Mouse (Mus musculus) heart, embryonic 11.5 days (tissue): ENCODE results near the gene Myt1l. TPM values are rescaled to one million over a fixed set of nuclear protein-coding genes. Genes with fewer than 3 reads are reported as not detected.

Experiments used
- ATAC-seq: fragments of 200-750 bp; cut with Nextera tagmentation; replicated peaks from 2 replicates; pipeline ENCODE4 v1.8.0; 2017; ENCODE audit warnings: moderate library complexity; ENCODE audit not compliant: insufficient number of reproducible peaks, low FRiP score, low TSS enrichment
- H3K27ac ChIP-seq: fragments of 300-500 bp; sonication (generic); 2 replicates; pipeline ENCODE4 v1.5.1; 2014; ENCODE audit warnings: mild to moderate bottlenecking, low read depth, low read length
- H3K27me3 ChIP-seq: fragments of 300-500 bp; sonication (generic); 2 replicates; pipeline ENCODE4 v1.6.1; 2014; ENCODE audit warnings: mild to moderate bottlenecking, low read length, mixed read lengths; ENCODE audit not compliant: control insufficient read depth, insufficient read depth
- H3K36me3 ChIP-seq: fragments of 300-500 bp; sonication (generic); 2 replicates; pipeline ENCODE4 v1.6.1; 2014; ENCODE audit warnings: mild to moderate bottlenecking, low read length, moderate library complexity, mixed read lengths; ENCODE audit not compliant: control insufficient read depth, insufficient read depth
- H3K4me1 ChIP-seq: fragments of 300-500 bp; sonication (generic); 2 replicates; pipeline ENCODE4 v1.6.1; 2014; ENCODE audit warnings: low read length; ENCODE audit not compliant: control insufficient read depth, insufficient read depth
- H3K4me2 ChIP-seq: fragments of 300-500 bp; sonication (generic); 2 replicates; pipeline ENCODE4 v1.6.1; 2014; ENCODE audit warnings: mild to moderate bottlenecking, moderate library complexity
- H3K4me3 ChIP-seq: fragments of 300-500 bp; sonication (generic); 2 replicates; pipeline ENCODE4 v1.5.1; 2014; ENCODE audit warnings: low read depth, low read length
- H3K9ac ChIP-seq: fragments of 300-500 bp; sonication (generic); 2 replicates; pipeline ENCODE4 v1.6.1; 2014; ENCODE audit warnings: mild to moderate bottlenecking, low read depth, low read length, moderate library complexity
- H3K9me3 ChIP-seq: fragments of 300-500 bp; sonication (generic); replicated peaks from 2 replicates; pipeline ENCODE4 v1.6.1; 2016; ENCODE audit warnings: low read length; ENCODE audit not compliant: control insufficient read depth
- WGBS: fragments of 180-500 bp; shearing (Covaris S2); extraction: QIAGEN DNeasy Blood & Tissue Kit; methylation state at CpG from one replicate; pipeline ENCODE4 v1.1.7; 2014; ENCODE audit not compliant: insufficient replicate concordance; 5-methylcytosine and 5-hydroxymethylcytosine counted together
- polyA plus RNA-seq: library from polyadenylated mRNA; unstranded; fragments of >200 nt; fragmentation: Nextera tagmentation; extraction: Ambion mirVana; gene quantifications from 2 replicates; pipeline ENCODE4 v1.2.1, GENCODE M21; 2014

The Myt1l gene
- polyA plus RNA-seq, 1 experiment from 2014 or later: 1.1 TPM

DNA sequence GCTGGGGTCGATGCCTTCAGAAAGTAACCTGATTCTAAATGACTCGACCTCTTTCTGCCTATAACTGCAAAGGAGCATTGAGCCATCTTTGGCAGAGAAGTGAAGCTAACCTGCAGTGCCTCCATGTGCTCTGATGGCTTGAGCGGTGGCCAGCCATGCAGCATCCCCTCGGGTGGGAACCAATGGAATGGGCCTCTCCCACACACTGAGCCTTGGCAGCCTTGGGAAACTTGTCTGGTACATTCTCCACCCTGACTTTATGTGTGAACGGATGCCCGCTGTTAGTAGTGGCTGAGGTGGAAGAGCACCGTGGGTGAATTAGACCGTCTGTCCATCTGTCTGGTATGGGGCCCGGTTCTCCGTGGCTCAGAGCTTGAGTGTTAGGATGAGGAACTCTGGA is 349.8 kb downstream of the Myt1l start:
- Histone ChIP-seq H3K9me3 (no peaks in the 10 kb centered on the region), H3K4me3 (no peak overlapping the region), H3K36me3 (no peaks in the 10 kb centered on the region), H3K27ac (no peak overlapping the region), H3K27me3 (no peaks in the 10 kb centered on the region; the same call in 1 of the 2 replicates), H3K4me2 (no peak overlapping the region), H3K4me1 (no peaks in the 10 kb centered on the region), H3K9ac (no peak overlapping the region)
- WGBS: 79% methylated on average over 10 of the region's 10 CpGs
- ATAC-seq: no peak

DNA sequence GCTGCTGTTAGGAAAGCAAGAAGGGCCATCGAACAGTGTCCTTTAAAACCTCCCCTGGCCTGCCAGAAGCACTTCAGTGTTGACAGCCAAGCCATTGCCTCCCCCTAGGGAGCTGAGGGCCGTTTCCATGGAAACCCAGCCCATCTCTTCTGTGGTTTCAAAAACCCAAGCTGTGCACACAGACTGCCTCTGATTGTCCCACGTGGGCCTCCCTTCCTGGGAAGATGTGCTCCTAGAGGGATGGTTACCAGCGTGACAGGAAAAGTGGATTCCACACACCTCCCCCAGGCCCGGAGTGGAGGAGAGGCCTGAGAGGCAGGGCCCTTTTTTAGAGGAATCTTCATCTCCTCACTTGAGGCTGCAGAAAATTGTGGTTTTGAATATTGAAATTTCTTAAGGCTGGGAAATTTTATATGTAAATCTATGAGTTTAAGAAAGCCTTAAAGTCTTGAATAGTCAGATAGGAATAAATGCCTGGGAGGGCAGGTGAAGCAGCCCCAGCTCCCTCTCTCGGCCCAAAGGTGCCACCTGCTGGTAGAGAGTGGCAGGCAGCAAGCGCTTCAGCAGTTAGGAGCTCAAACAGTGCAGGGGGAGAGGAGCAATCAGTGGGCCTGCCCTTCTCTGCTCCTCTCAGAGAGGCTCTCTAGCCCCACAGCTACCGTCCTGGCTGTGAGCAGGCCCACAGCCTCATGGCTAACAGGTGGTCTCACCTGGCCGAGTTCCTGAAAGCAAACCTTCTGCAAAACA is 354.9 kb downstream of the Myt1l start:
- no peak overlapping the region for H3K4me3 ChIP-seq
- no peak overlapping the region for H3K4me2 ChIP-seq
- H3K36me3 ChIP-seq: no peaks in the 10 kb centered on the region
- no peaks in the 10 kb centered on the region for H3K4me1 ChIP-seq
- no peaks in the 10 kb centered on the region for H3K9me3 ChIP-seq
- H3K9ac ChIP-seq: no peak overlapping the region
- ATAC-seq: no peak
- 19% methylated on average over 9 of the region's 9 CpGs for WGBS
- no peaks in the 10 kb centered on the region; the same call in 1 of the 2 replicates for H3K27me3 ChIP-seq
- H3K27ac ChIP-seq: no peak overlapping the region

DNA sequence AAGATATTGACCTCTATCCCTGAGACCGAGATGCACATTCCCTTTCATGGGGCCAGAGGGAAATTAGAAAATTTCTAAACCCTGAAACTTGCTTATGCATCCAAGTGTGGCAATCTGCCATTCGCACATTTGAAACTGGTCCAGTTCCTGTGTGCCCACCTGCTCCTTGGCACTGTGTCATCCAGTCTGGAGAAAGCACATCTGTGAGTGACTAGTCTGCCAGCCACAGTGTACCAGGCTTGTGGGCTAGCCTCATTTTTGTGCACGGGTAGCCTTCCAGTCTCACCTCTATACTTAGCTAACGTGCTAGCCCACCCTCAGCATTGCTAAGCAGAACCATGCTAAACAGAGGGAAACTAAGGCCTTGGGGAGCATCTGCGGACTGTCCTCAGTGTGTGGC is 356.2 kb downstream of the Myt1l start:
- H3K27me3 ChIP-seq: no peaks in the 10 kb centered on the region
- WGBS: 83% methylated on average over 5 of the region's 5 CpGs
- H3K27ac ChIP-seq: no peak overlapping the region
- no peaks in the 10 kb centered on the region for H3K9me3 ChIP-seq
- H3K4me3 ChIP-seq: no peak overlapping the region
- ATAC-seq: no peak
- H3K36me3 ChIP-seq: no peaks in the 10 kb centered on the region
- H3K4me2 ChIP-seq: no peak overlapping the region
- H3K9ac ChIP-seq: no peak overlapping the region
- H3K4me1 ChIP-seq: no peaks in the 10 kb centered on the region

- no peaks in the 10 kb centered on the region for H3K27me3 ChIP-seq
- 14% methylated on average over 3 of the region's 3 CpGs for WGBS
- ATAC-seq: no peak
- no peaks in the 10 kb centered on the region for H3K36me3 ChIP-seq
- no peaks in the 10 kb centered on the region for H3K4me1 ChIP-seq
- H3K4me3 ChIP-seq: no peak overlapping the region
- no peaks in the 10 kb centered on the region for H3K9me3 ChIP-seq
- H3K27ac ChIP-seq: no peak overlapping the region
- H3K4me2 ChIP-seq: no peak overlapping the region
- H3K9ac ChIP-seq: no peak overlapping the region
These were observed 366.5 kb downstream of the Myt1l start for GRCm38 (mm10) chr12:29894669-29895068.

DNA sequence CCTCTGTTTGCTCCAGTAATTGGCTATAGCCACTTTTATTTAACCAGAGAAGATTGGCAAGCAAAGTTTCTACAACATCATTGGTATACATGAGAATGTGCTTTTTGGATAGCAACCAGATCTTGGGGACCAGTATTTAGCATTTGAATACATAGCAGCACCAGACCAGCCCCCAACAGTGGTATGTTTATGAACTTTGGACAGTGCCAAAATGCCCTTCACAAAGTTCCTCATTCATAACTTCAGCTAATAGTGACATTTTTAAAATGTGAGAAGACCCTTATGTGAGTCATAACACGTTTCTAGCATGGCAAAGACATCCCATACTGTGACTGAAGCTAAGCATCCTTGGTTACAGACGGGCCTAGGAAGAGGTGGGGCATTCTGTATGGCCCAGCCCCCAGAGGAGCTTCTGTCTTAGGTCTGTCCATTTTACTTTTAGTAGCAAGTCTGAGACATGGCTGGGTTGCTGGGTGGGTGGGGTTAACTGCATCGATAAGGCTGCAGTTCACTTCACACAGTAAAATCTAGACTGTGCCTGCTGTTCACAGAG is 369.4 kb downstream of the Myt1l start:
- Histone ChIP-seq H3K27ac (no peak overlapping the region), H3K4me1 (no peaks in the 10 kb centered on the region), H3K36me3 (no peaks in the 10 kb centered on the region), H3K27me3 (no peaks in the 10 kb centered on the region), H3K9me3 (no peaks in the 10 kb centered on the region), H3K4me2 (no peak overlapping the region), H3K4me3 (no peak overlapping the region), H3K9ac (no peak overlapping the region)
- WGBS: 83% methylated on average over 3 of the region's 3 CpGs
- no peak for ATAC-seq

GRCm38 (mm10) chr12:29904101-29904874 is 376.1 kb downstream of the Myt1l start:
- H3K27me3 ChIP-seq: no peaks in the 10 kb centered on the region
- H3K9me3 ChIP-seq: no peaks in the 10 kb centered on the region
- no peak overlapping the region for H3K27ac ChIP-seq
- no peak overlapping the region for H3K4me2 ChIP-seq
- no peaks in the 10 kb centered on the region for H3K4me1 ChIP-seq
- no peak for ATAC-seq
- no peak overlapping the region for H3K4me3 ChIP-seq
- H3K9ac ChIP-seq: no peak overlapping the region
- no peaks in the 10 kb centered on the region for H3K36me3 ChIP-seq
- WGBS: 68% methylated on average over 4 of the region's 4 CpGs

DNA sequence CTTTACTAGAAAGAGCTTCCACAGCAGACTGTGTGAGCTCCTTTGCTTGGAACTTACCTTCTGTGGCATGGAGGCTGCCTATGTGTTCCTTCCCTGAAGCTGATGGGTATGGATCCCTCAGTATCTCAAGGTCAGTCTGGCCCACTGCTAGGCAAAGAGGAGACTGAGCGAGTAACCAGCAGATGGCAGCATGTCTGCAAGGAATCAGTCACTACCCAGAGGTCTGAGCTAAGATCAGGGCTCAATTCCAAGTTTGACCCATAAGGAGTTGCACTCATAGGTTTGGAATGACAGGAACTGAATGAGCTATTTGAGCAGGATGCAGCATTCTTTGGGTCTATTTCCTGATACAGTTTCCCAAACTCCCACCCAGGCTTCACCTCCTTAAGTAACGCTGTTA is 378.9 kb downstream of the Myt1l start:
- no peak overlapping the region for H3K4me3 ChIP-seq
- H3K9ac ChIP-seq: no peak overlapping the region
- no peak overlapping the region for H3K27ac ChIP-seq
- H3K27me3 ChIP-seq: no peaks in the 10 kb centered on the region
- 34% methylated on average over 2 of the region's 2 CpGs for WGBS
- H3K36me3 ChIP-seq: no peaks in the 10 kb centered on the region
- ATAC-seq: no peak; the same call in 1 of the 2 replicates
- no peaks in the 10 kb centered on the region for H3K4me1 ChIP-seq
- no peaks in the 10 kb centered on the region for H3K9me3 ChIP-seq
- no peak overlapping the region for H3K4me2 ChIP-seq

DNA sequence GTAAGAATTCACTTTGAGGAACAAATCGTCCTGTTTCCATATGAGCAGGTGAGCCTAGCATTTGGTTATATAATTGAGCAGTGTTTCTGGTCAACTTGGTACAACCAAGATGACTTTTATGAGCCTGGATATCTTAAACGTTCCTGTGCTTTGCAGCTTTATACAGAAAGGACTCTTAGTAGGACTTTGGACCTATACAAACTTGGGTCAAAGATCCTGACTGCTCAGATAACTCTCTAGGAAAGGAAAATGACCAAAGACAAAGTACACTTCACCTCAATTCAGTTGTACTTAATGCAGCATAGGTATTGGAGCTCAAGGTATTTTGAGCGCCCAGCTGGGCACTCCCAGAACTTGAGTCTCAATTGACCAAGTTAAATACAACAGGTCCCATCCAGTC is 388.0 kb downstream of the Myt1l start:
- H3K4me3 ChIP-seq: no peak overlapping the region
- ATAC-seq: no peak
- H3K9ac ChIP-seq: no peak overlapping the region

More for the DNA sequence above, 388.0 kb downstream of the Myt1l start:
- Histone ChIP-seq H3K27me3 (no peaks in the 10 kb centered on the region), H3K9me3 (no peaks in the 10 kb centered on the region), H3K36me3 (no peaks in the 10 kb centered on the region), H3K4me1 (no peaks in the 10 kb centered on the region), H3K4me2 (no peak overlapping the region), H3K27ac (no peak overlapping the region)
- WGBS: 75% methylated on average over 3 of the region's 3 CpGs
